Mouse (Mus musculus): ENCODE data around the gene Hmgn3.

GRCm38 (mm10) chr9:83110406-83111116 is 35.9 kb downstream of the Hmgn3 start:
- TF ChIP-seq CTCF (IDR thresholded peaks at IDR 0.05; ENCODE audit: control insufficient read depth, insufficient read depth, low read length) (no peak), POLR2A (IDR thresholded peaks at IDR 0.05; ENCODE audit: borderline replicate concordance, control insufficient read depth, low read depth, low read length) (no peak)
